In genomic region chr11:31892152-31892551, GRCm38 (mm10) we compare ENCODE assay signal across 27 mouse cellular contexts. TPM values are rescaled to one million over a fixed set of nuclear protein-coding genes. Genes with fewer than 3 reads are reported as not detected.
A peak's percentile ranks its signal among the peaks of the same experiment; 100 is the strongest.
DNase-seq lines count a peak whose midpoint lies in the region; ATAC-seq and TF ChIP-seq lines count a peak whose summit lies in the region.
"Had no signal": no experiment of that assay in that cellular context is flagged by ENCODE, and none has a peak within 500 bp of the region (broad histone marks: within the 10 kb centered on the region; RNA-seq: fewer than 3 reads in every experiment).

No protein-coding gene starts in this region.

- DNase-seq in heart, adult 9 months (ENCODE audit: low spot score in 2 of 2), result no peak
- peak; percentile 64 for DNase-seq in liver, adult 2 months (ENCODE audit: extremely low read depth, low read depth, low spot score)
- no peak for DNase-seq in liver, postnatal 0 days
- DNase-seq in CD4-positive helper T cell, adult 2 months (ENCODE audit: low read depth, low spot score), result peak; percentile 57
- no peak for DNase-seq in MEL (ENCODE audit: low read depth, low spot score)
- DNase-seq in left cerebral cortex, adult 2 months (ENCODE audit: extremely low spot score in 1 of 2, low spot score in 2 of 2), result no peak
- DNase-seq in urinary bladder, postnatal 14 days (ENCODE audit: low spot score), result no peak
- DNase-seq: adrenal gland, postnatal 25 days; B cell, adult 2 months; cerebellum, adult 11 months; cerebellum, postnatal 10 days; gastrocnemius, postnatal 36 days; kidney, adult 9 months; kidney, postnatal 36 days; layer of hippocampus, adult 9-11 months; lung, adult 2 months; lung, postnatal 4 days; retina, postnatal 1 day; thymus, adult 18-20 months had no signal

- H3K4me1 ChIP-seq in heart, embryonic 13.5 days, result peaks cover 70% of the 10 kb centered on the region
- peaks cover 16% of the 10 kb centered on the region for H3K4me1 ChIP-seq in liver, adult 2 months (ENCODE audit: control insufficient read depth, insufficient read depth, low read length)
- peaks cover 26% of the 10 kb centered on the region for H3K4me1 ChIP-seq in liver, postnatal 0 days (ENCODE audit: insufficient read depth)
- peaks cover 21 to 35% of the 10 kb centered on the region in 2 experiments for H3K4me1 ChIP-seq in MEL (ENCODE audit: control insufficient read depth in 1 of 2, insufficient read depth in 2 of 2, low read length in 2 of 2)
- H3K4me1 ChIP-seq: embryonic facial prominence, embryonic 12.5 days; forebrain, embryonic 13.5 days; hindbrain, embryonic 12.5 days; limb, embryonic 12.5 days; stomach, embryonic 15.5 days had no signal

- H3K36me3 ChIP-seq in heart, embryonic 13.5 days, result peaks cover 17% of the 10 kb centered on the region
- H3K36me3 ChIP-seq in liver, adult 2 months (ENCODE audit: control insufficient read depth, insufficient read depth, low read length), result peaks cover 39% of the 10 kb centered on the region
- peaks cover 63% of the 10 kb centered on the region for H3K36me3 ChIP-seq in liver, postnatal 0 days (replicated peaks; ENCODE audit: insufficient read depth, low read length)
- H3K36me3 ChIP-seq in MEL (ENCODE audit: control insufficient read depth in 1 of 2, insufficient read depth in 2 of 2, low read length in 2 of 2), result peaks cover 0 to 42% of the 10 kb centered on the region in 2 experiments; a peak in 2 of 4 replicates
- H3K36me3 ChIP-seq: embryonic facial prominence, embryonic 12.5 days; limb, embryonic 12.5 days; stomach, embryonic 15.5 days had no signal

- intact Hi-C loops in left cerebral cortex, adult 2 months (cut with DNase I), result no loop called here

- no peaks in the 10 kb centered on the region for H3K9me3 ChIP-seq in heart, embryonic 13.5 days
- no peaks in the 10 kb centered on the region for H3K9me3 ChIP-seq in liver, postnatal 0 days (ENCODE audit: low read length)
- H3K9me3 ChIP-seq in MEL (replicated peaks; ENCODE audit: insufficient read depth, low read length), result no peaks in the 10 kb centered on the region
- H3K9me3 ChIP-seq: embryonic facial prominence, embryonic 12.5 days; forebrain, embryonic 13.5 days; hindbrain, embryonic 12.5 days; limb, embryonic 12.5 days; stomach, embryonic 15.5 days had no signal

- no peak overlapping the region; the same call in 1 of the 2 replicates for H3K4me2 ChIP-seq in heart, embryonic 13.5 days
- H3K4me2 ChIP-seq in liver, postnatal 0 days (ENCODE audit: low read depth, low read length), result no peak overlapping the region
- H3K4me2 ChIP-seq: embryonic facial prominence, embryonic 12.5 days; forebrain, embryonic 13.5 days; hindbrain, embryonic 12.5 days; limb, embryonic 12.5 days; stomach, embryonic 15.5 days had no signal

- H3K79me2 ChIP-seq in liver, adult 2 months (ENCODE audit: control insufficient read depth, insufficient read depth, low read length), result peaks cover 19% of the 10 kb centered on the region; the same call in 1 of the 2 replicates
- H3K79me2 ChIP-seq in MEL (ENCODE audit: control insufficient read depth, insufficient read depth, low read length, poor library complexity), result no peaks in the 10 kb centered on the region

- TF ChIP-seq CTCF in liver, adult 2 months (IDR thresholded peaks at IDR 0.05; ENCODE audit: low read depth, low read length), result no peak
- TF ChIP-seq CTCF in liver, postnatal 0 days (IDR thresholded peaks at IDR 0.05; ENCODE audit: low read depth), result no peak
- no peak for TF ChIP-seq CTCF in MEL (IDR thresholded peaks at IDR 0.05 in 2 of 3, conservative IDR thresholded peaks at IDR 0.05 in 1 of 3; ENCODE audit: control insufficient read depth in 1 of 3, insufficient read depth in 1 of 3, low read depth in 2 of 3, low read length in 3 of 3, poor library complexity in 1 of 3, severe bottlenecking in 1 of 3)
- no peak for TF ChIP-seq CTCF in left cerebral cortex, adult 2 months (IDR thresholded peaks at IDR 0.05)

- ATAC-seq in heart, embryonic 13.5 days (ENCODE audit: extremely low read depth, insufficient number of reproducible peaks, low FRiP score, low TSS enrichment), result no peak
- no peak for ATAC-seq in liver, postnatal 0 days
- ATAC-seq: forebrain, embryonic 13.5 days; Patski had no signal

- peak overlapping the region; percentile 44; the same call in 1 of the 2 replicates for H3K9ac ChIP-seq in heart, embryonic 13.5 days
- H3K9ac ChIP-seq in liver, adult 2 months (ENCODE audit: low read depth, low read length), result no peak overlapping the region
- H3K9ac ChIP-seq in liver, postnatal 0 days (replicated peaks), result no peak overlapping the region
- H3K9ac ChIP-seq in MEL (ENCODE audit: control insufficient read depth, low read depth, low read length, poor library complexity, severe bottlenecking), result no peak overlapping the region
- H3K9ac ChIP-seq: embryonic facial prominence, embryonic 12.5 days; forebrain, embryonic 13.5 days; hindbrain, embryonic 12.5 days; limb, embryonic 12.5 days; stomach, embryonic 15.5 days had no signal

- no peak overlapping the region for H3K4me3 ChIP-seq in heart, embryonic 13.5 days
- no peak overlapping the region for H3K4me3 ChIP-seq in liver, adult 2 months (ENCODE audit: insufficient read depth, low read depth, low read length)
- H3K4me3 ChIP-seq in liver, postnatal 0 days (ENCODE audit: low read depth, low read length), result no peak overlapping the region
- no peak overlapping the region for H3K4me3 ChIP-seq in MEL (ENCODE audit: control insufficient read depth in 1 of 2, insufficient read depth in 1 of 2, low read depth in 2 of 2, low read length in 2 of 2)
- H3K4me3 ChIP-seq in left cerebral cortex, adult 2 months, result no peak overlapping the region
- H3K4me3 ChIP-seq: embryonic facial prominence, embryonic 12.5 days; erythroblast, embryonic 14.5 days; forebrain, embryonic 13.5 days; hindbrain, embryonic 12.5 days; limb, embryonic 12.5 days; stomach, embryonic 15.5 days had no signal

- TF ChIP-seq POLR2A in liver, adult 2 months (IDR thresholded peaks at IDR 0.05; ENCODE audit: extremely low read depth, insufficient read depth, low read length), result no peak
- TF ChIP-seq POLR2A in MEL (IDR thresholded peaks at IDR 0.05; ENCODE audit: control insufficient read depth in 1 of 2, insufficient read depth in 1 of 2, low read depth in 1 of 2, low read length in 2 of 2, poor library complexity in 1 of 2), result no peak

- TF ChIP-seq EP300 in liver, postnatal 0 days (IDR thresholded peaks at IDR 0.05; ENCODE audit: low read depth), result no peak
- no peak for TF ChIP-seq EP300 in MEL (IDR thresholded peaks at IDR 0.05; ENCODE audit: low read depth in 1 of 2, low read length in 2 of 2)

- no peaks in the 10 kb centered on the region for H3K27me3 ChIP-seq in heart, embryonic 13.5 days (replicated peaks)
- H3K27me3 ChIP-seq in liver, adult 2 months (ENCODE audit: control insufficient read depth, insufficient read depth, low read length), result no peaks in the 10 kb centered on the region
- H3K27me3 ChIP-seq in liver, postnatal 0 days (ENCODE audit: insufficient read depth, low read length), result no peaks in the 10 kb centered on the region
- H3K27me3 ChIP-seq in MEL (ENCODE audit: control insufficient read depth in 1 of 2, insufficient read depth in 2 of 2, low read length in 2 of 2), result no peaks in the 10 kb centered on the region
- H3K27me3 ChIP-seq: embryonic facial prominence, embryonic 12.5 days; forebrain, embryonic 13.5 days; hindbrain, embryonic 12.5 days; limb, embryonic 12.5 days; Patski; stomach, embryonic 15.5 days had no signal

- TF ChIP-seq RAD21 in MEL (IDR thresholded peaks at IDR 0.05; ENCODE audit: low read depth, low read length), result no peak

- peak overlapping the region; percentile 46 for H3K27ac ChIP-seq in heart, embryonic 13.5 days (replicated peaks)
- H3K27ac ChIP-seq in liver, adult 2 months (replicated peaks; ENCODE audit: insufficient read depth, low read depth, low read length), result no peak overlapping the region
- H3K27ac ChIP-seq in liver, postnatal 0 days (ENCODE audit: low read depth), result no peak overlapping the region
- H3K27ac ChIP-seq in MEL (ENCODE audit: control insufficient read depth, low read depth, low read length), result no peak overlapping the region
- no peak overlapping the region for H3K27ac ChIP-seq in left cerebral cortex, adult 2 months
- H3K27ac ChIP-seq: embryonic facial prominence, embryonic 12.5 days; forebrain, embryonic 13.5 days; hindbrain, embryonic 12.5 days; limb, embryonic 12.5 days; stomach, embryonic 15.5 days had no signal

- WGBS in heart, embryonic 13.5 days, result 32% methylated on average over 3 of the region's 3 CpGs
- WGBS in liver, adult 2 months, result 16% methylated on average over 3 of the region's 3 CpGs
- WGBS in liver, postnatal 0 days (ENCODE audit: insufficient replicate concordance), result 29% methylated on average over 3 of the region's 3 CpGs

TF ChIP-seq in MEL, 35 proteins besides CTCF, POLR2A, EP300 and RAD21:
- no peak for TF ChIP-seq CHD1 (IDR thresholded peaks at IDR 0.05; ENCODE audit: low read depth, low read length)
- TF ChIP-seq GATA1 (IDR thresholded peaks at IDR 0.05; ENCODE audit: low read depth, low read length), result peak; percentile 73
- TF ChIP-seq TAL1 (IDR thresholded peaks at IDR 0.05; ENCODE audit: low read length), result no peak
- TF ChIP-seq MAZ (IDR thresholded peaks at IDR 0.05; ENCODE audit: low read depth, low read length), result no peak
- TF ChIP-seq MYB (IDR thresholded peaks at IDR 0.05; ENCODE audit: low read depth, low read length), result no peak
- TF ChIP-seq ZC3H11A (IDR thresholded peaks at IDR 0.05; ENCODE audit: low read depth, low read length), result no peak
- no peak for TF ChIP-seq USF1 (IDR thresholded peaks at IDR 0.05; ENCODE audit: low read depth, low read length)
- TF ChIP-seq ZMIZ1 (IDR thresholded peaks at IDR 0.05; ENCODE audit: low read depth, low read length), result no peak
- no peak for TF ChIP-seq MYC (IDR thresholded peaks at IDR 0.05; ENCODE audit: low read depth, low read length)
TF ChIP-seq in MEL: peak in this region for 1.

RNA-seq across cellular contexts. Expression of gene Cpeb4, which starts 20.1 kb away (rescaled TPM):
- polyA plus RNA-seq in heart, embryonic 13.5 days (2015; fragmentation: Nextera tagmentation; extraction: Ambion mirVana), result 6.2 and 6.7 TPM in 2 replicates
- 30.6 and 37.0 TPM in 2 replicates for total RNA-seq in liver, adult 2 months (2014; rRNA removed)
- 9.0 and 10.3 TPM in 2 replicates for polyA plus RNA-seq in liver, adult 2 months (2012; rRNA removed)
- polyA plus RNA-seq in liver, postnatal 0 days (2015; fragmentation: Nextera tagmentation; extraction: Ambion mirVana), result 7.0 and 10.0 TPM in 2 replicates
- total RNA-seq in MEL (2012; rRNA removed), result 3.4 and 3.8 TPM in 2 replicates
- polyA plus RNA-seq in MEL (2012; ENCODE audit: insufficient read depth in 1 of 2, insufficient read length in 2 of 2, low read depth in 1 of 2, low replicate concordance in 2 of 2, missing spikeins in 1 of 2), result 1 to 10 TPM in 1 of 2 experiments, not detected in 1; 4.9 TPM
- 100 to 1,000 TPM; 159 to 169 TPM for total RNA-seq in left cerebral cortex, adult 2 months (2021)

Comparison
In these comparisons a context has a peak if more than half of its experiments do, and no peak if none do; other contexts are left out.
1. DNase-seq: peak in liver, adult 2 months (single experiment) and CD4-positive helper T cell, adult 2 months (single experiment); none in heart, adult 9 months (0 of 2), liver, postnatal 0 days (single experiment), MEL (single experiment), left cerebral cortex, adult 2 months (0 of 2) and urinary bladder, postnatal 14 days (single experiment).